Mouse (Mus musculus) hindbrain, embryonic 15.5 days (tissue): ENCODE results near the gene Mylk. TPM values are rescaled to one million over a fixed set of nuclear protein-coding genes. Genes with fewer than 3 reads are reported as not detected.

Experiments
- ATAC-seq: fragments of 200-750 bp; cut with Nextera tagmentation; 2 replicates; pipeline ENCODE4 v1.8.0; 2017; ENCODE audit warnings: low read depth, moderate number of reproducible peaks, moderate TSS enrichment; ENCODE audit not compliant: low FRiP score
- H3K27ac ChIP-seq: fragments of 300-500 bp; sonication (generic); replicated peaks from 2 replicates; pipeline ENCODE4 v1.5.1; 2015; ENCODE audit warnings: mild to moderate bottlenecking, inconsistent platforms
- H3K27me3 ChIP-seq: fragments of 300-500 bp; sonication (generic); 2 replicates; pipeline ENCODE4 v1.6.1; 2015; ENCODE audit warnings: control low read depth, inconsistent platforms
- H3K36me3 ChIP-seq: fragments of 300-500 bp; sonication (generic); 2 replicates; pipeline ENCODE4 v1.6.1; 2015; ENCODE audit warnings: control low read depth, inconsistent platforms
- H3K4me1 ChIP-seq: fragments of 300-500 bp; sonication (generic); replicated peaks from 2 replicates; pipeline ENCODE4 v1.6.1; 2015; ENCODE audit warnings: control low read depth, inconsistent platforms
- H3K4me2 ChIP-seq: fragments of 300-500 bp; sonication (generic); 2 replicates; pipeline ENCODE4 v1.6.1; 2015; ENCODE audit warnings: moderate library complexity, mild to moderate bottlenecking, inconsistent platforms
- H3K4me3 ChIP-seq: fragments of 300-500 bp; sonication (generic); 2 replicates; pipeline ENCODE4 v1.5.1; 2015; ENCODE audit warnings: mild to moderate bottlenecking, inconsistent platforms
- H3K9ac ChIP-seq: fragments of 300-500 bp; sonication (generic); 2 replicates; pipeline ENCODE4 v1.6.1; 2015; ENCODE audit warnings: inconsistent platforms
- H3K9me3 ChIP-seq: fragments of 300-500 bp; sonication (generic); 2 replicates; pipeline ENCODE4 v1.6.1; 2016; ENCODE audit warnings: control low read depth, inconsistent platforms
- WGBS: fragments of 180-500 bp; shearing (Covaris S2); methylation state at CpG from one replicate; pipeline ENCODE4 v1.1.7; 2015; 5-methylcytosine and 5-hydroxymethylcytosine counted together
- polyA plus RNA-seq: library from polyadenylated mRNA; unstranded; fragments of >200 nt; fragmentation: Nextera tagmentation; extraction: Ambion mirVana; gene quantifications from 2 replicates; pipeline ENCODE4 v1.2.1, GENCODE M21; 2015

Gene Mylk
- polyA plus RNA-seq, 1 experiment from 2014 or later, result 5.3 TPM

- no peak for ATAC-seq
- no peak overlapping the region for H3K27ac ChIP-seq
- H3K36me3 ChIP-seq, result no peaks in the 10 kb centered on the region
- no peak overlapping the region for H3K4me3 ChIP-seq
- H3K27me3 ChIP-seq, result no peaks in the 10 kb centered on the region
- H3K4me1 ChIP-seq, result no peaks in the 10 kb centered on the region; the same call in 1 of the 2 replicates
- 60% methylated on average over 9 of the region's 9 CpGs for WGBS
- H3K9me3 ChIP-seq, result no peaks in the 10 kb centered on the region
- H3K9ac ChIP-seq, result no peak overlapping the region
- H3K4me2 ChIP-seq, result no peak overlapping the region
Measured at GRCm38 (mm10) chr16:34936339-34936810, 191.4 kb downstream of the Mylk start.

GRCm38 (mm10) chr16:34937611-34938010 lies 192.6 kb downstream of the Mylk start:
- Histone ChIP-seq H3K4me1 (no peaks in the 10 kb centered on the region; the same call in 1 of the 2 replicates), H3K27me3 (no peaks in the 10 kb centered on the region), H3K4me3 (no peak overlapping the region), H3K36me3 (no peaks in the 10 kb centered on the region), H3K9me3 (no peaks in the 10 kb centered on the region), H3K4me2 (no peak overlapping the region), H3K9ac (no peak overlapping the region), H3K27ac (no peak overlapping the region; the same call in 1 of the 2 replicates)
- 68% methylated on average over 4 of the region's 4 CpGs for WGBS
- no peak for ATAC-seq

- no peaks in the 10 kb centered on the region for H3K27me3 ChIP-seq
- H3K4me3 ChIP-seq, result no peak overlapping the region
- 85% methylated on average over 2 of the region's 2 CpGs for WGBS
- no peak overlapping the region for H3K4me2 ChIP-seq
- H3K27ac ChIP-seq, result no peak overlapping the region
- no peak overlapping the region for H3K9ac ChIP-seq
- no peaks in the 10 kb centered on the region for H3K36me3 ChIP-seq
- no peaks in the 10 kb centered on the region; the same call in 1 of the 2 replicates for H3K4me1 ChIP-seq
- no peak for ATAC-seq
- no peaks in the 10 kb centered on the region for H3K9me3 ChIP-seq
Measured at GRCm38 (mm10) chr16:34938248-34938647, 193.2 kb downstream of the Mylk start.

GRCm38 (mm10) chr16:34939951-34940350 lies 194.9 kb downstream of the Mylk start:
- no peak for ATAC-seq
- H3K4me3 ChIP-seq, result no peak overlapping the region
- H3K27me3 ChIP-seq, result no peaks in the 10 kb centered on the region
- no peak overlapping the region for H3K9ac ChIP-seq
- no peak overlapping the region for H3K27ac ChIP-seq
- H3K9me3 ChIP-seq, result no peaks in the 10 kb centered on the region
- WGBS, result 78% methylated on average over 5 of the region's 5 CpGs
- no peaks in the 10 kb centered on the region for H3K36me3 ChIP-seq
- no peak overlapping the region for H3K4me2 ChIP-seq
- no peaks in the 10 kb centered on the region; the same call in 1 of the 2 replicates for H3K4me1 ChIP-seq

GRCm38 (mm10) chr16:34940363-34940762 lies 195.4 kb downstream of the Mylk start:
- 80% methylated on average over 5 of the region's 5 CpGs for WGBS
- Histone ChIP-seq H3K36me3 (no peaks in the 10 kb centered on the region), H3K4me1 (no peaks in the 10 kb centered on the region; the same call in 1 of the 2 replicates), H3K4me3 (no peak overlapping the region), H3K4me2 (no peak overlapping the region), H3K27ac (no peak overlapping the region), H3K27me3 (no peaks in the 10 kb centered on the region), H3K9me3 (no peaks in the 10 kb centered on the region), H3K9ac (no peak overlapping the region)
- no peak for ATAC-seq

- Histone ChIP-seq H3K4me1 (no peaks in the 10 kb centered on the region; the same call in 1 of the 2 replicates), H3K9me3 (no peaks in the 10 kb centered on the region), H3K27ac (no peak overlapping the region), H3K9ac (no peak overlapping the region), H3K4me2 (no peak overlapping the region), H3K36me3 (no peaks in the 10 kb centered on the region), H3K27me3 (no peaks in the 10 kb centered on the region), H3K4me3 (no peak overlapping the region)
- ATAC-seq, result no peak
- 53% methylated on average over 3 of the region's 3 CpGs for WGBS
Measured at GRCm38 (mm10) chr16:34941915-34942314, 196.9 kb downstream of the Mylk start.

GRCm38 (mm10) chr16:34946301-34946700 lies 201.3 kb downstream of the Mylk start:
- Histone ChIP-seq H3K4me2 (no peak overlapping the region), H3K9me3 (no peaks in the 10 kb centered on the region), H3K36me3 (no peaks in the 10 kb centered on the region), H3K27ac (no peak overlapping the region), H3K4me1 (no peaks in the 10 kb centered on the region), H3K27me3 (no peaks in the 10 kb centered on the region), H3K4me3 (no peak overlapping the region), H3K9ac (no peak overlapping the region)
- WGBS, result 93% methylated on average over 3 of the region's 3 CpGs
- ATAC-seq, result no peak

GRCm38 (mm10) chr16:34950935-34951334 lies 205.9 kb downstream of the Mylk start:
- H3K4me3 ChIP-seq, result no peak overlapping the region
- H3K9ac ChIP-seq, result no peak overlapping the region
- no peaks in the 10 kb centered on the region for H3K36me3 ChIP-seq
- no peaks in the 10 kb centered on the region for H3K9me3 ChIP-seq
- ATAC-seq, result no peak
- 90% methylated on average over 9 of the region's 9 CpGs for WGBS
- H3K27me3 ChIP-seq, result no peaks in the 10 kb centered on the region
- H3K27ac ChIP-seq, result no peak overlapping the region
- no peaks in the 10 kb centered on the region for H3K4me1 ChIP-seq
- H3K4me2 ChIP-seq, result no peak overlapping the region

GRCm38 (mm10) chr16:34952254-34952653 lies 207.2 kb downstream of the Mylk start:
- Histone ChIP-seq H3K4me1 (no peaks in the 10 kb centered on the region), H3K9me3 (no peaks in the 10 kb centered on the region), H3K4me2 (no peak overlapping the region), H3K27me3 (no peaks in the 10 kb centered on the region), H3K36me3 (no peaks in the 10 kb centered on the region), H3K27ac (no peak overlapping the region), H3K9ac (no peak overlapping the region), H3K4me3 (no peak overlapping the region)
- WGBS, result 79% methylated on average over 5 of the region's 5 CpGs
- no peak for ATAC-seq

GRCm38 (mm10) chr16:34952798-34953197 lies 207.8 kb downstream of the Mylk start:
- no peaks in the 10 kb centered on the region for H3K36me3 ChIP-seq
- no peak overlapping the region for H3K9ac ChIP-seq
- H3K27ac ChIP-seq, result no peak overlapping the region
- H3K27me3 ChIP-seq, result no peaks in the 10 kb centered on the region
- ATAC-seq, result no peak
- no peaks in the 10 kb centered on the region for H3K9me3 ChIP-seq
- 88% methylated on average over 3 of the region's 3 CpGs for WGBS
- H3K4me2 ChIP-seq, result no peak overlapping the region
- no peaks in the 10 kb centered on the region for H3K4me1 ChIP-seq
- H3K4me3 ChIP-seq, result no peak overlapping the region

GRCm38 (mm10) chr16:34953501-34953900 lies 208.5 kb downstream of the Mylk start:
- no peaks in the 10 kb centered on the region for H3K36me3 ChIP-seq
- H3K9me3 ChIP-seq, result no peaks in the 10 kb centered on the region
- no peak overlapping the region for H3K9ac ChIP-seq
- H3K27ac ChIP-seq, result no peak overlapping the region
- H3K4me2 ChIP-seq, result no peak overlapping the region
- 96% methylated on average over 10 of the region's 10 CpGs for whole genome bisulfite sequencing
- no peak for ATAC-seq
- H3K27me3 ChIP-seq, result no peaks in the 10 kb centered on the region
- H3K4me3 ChIP-seq, result no peak overlapping the region
- H3K4me1 ChIP-seq, result peaks cover 2% of the 10 kb centered on the region; the same call in 1 of the 2 replicates

GRCm38 (mm10) chr16:34957487-34958230 lies 212.6 kb downstream of the Mylk start:
- Histone ChIP-seq H3K36me3 (no peaks in the 10 kb centered on the region), H3K9ac (no peak overlapping the region), H3K4me2 (no peak overlapping the region), H3K4me3 (no peak overlapping the region), H3K9me3 (no peaks in the 10 kb centered on the region), H3K27ac (no peak overlapping the region), H3K27me3 (no peaks in the 10 kb centered on the region), H3K4me1 (peaks cover 4% of the 10 kb centered on the region; the same call in 1 of the 2 replicates)
- ATAC-seq, result no peak
- WGBS, result 78% methylated on average over 8 of the region's 8 CpGs
